In genomic region chr5:71545554-71545953, GRCm38 (mm10) we compare ENCODE assay signal across 11 mouse cellular contexts. TPM values are rescaled to one million over a fixed set of nuclear protein-coding genes. Genes with fewer than 3 reads are reported as not detected.
DNase-seq lines count a peak whose midpoint lies in the region; ATAC-seq and TF ChIP-seq lines count a peak whose summit lies in the region.
"Had no signal": no experiment of that assay in that cellular context is flagged by ENCODE, and none has a peak within 500 bp of the region (broad histone marks: within the 10 kb centered on the region; RNA-seq: fewer than 3 reads in every experiment).

No protein-coding gene starts in this region.

- H3K27ac ChIP-seq in kidney, adult 2 months (ENCODE audit: insufficient read depth, low read depth, low read length), result no peak overlapping the region
- no peak overlapping the region for H3K27ac ChIP-seq in kidney, embryonic 16.5 days (ENCODE audit: low read length)
- H3K27ac ChIP-seq: hindbrain, embryonic 10.5 days; liver, embryonic 13.5 days had no signal

- 0 out of 2 replicates have a peak, but pooled peaks cover 2% of the 10 kb centered on the region for H3K9me3 ChIP-seq in kidney, embryonic 16.5 days (ENCODE audit: low read length)
- H3K9me3 ChIP-seq: hindbrain, embryonic 10.5 days; liver, embryonic 13.5 days had no signal

- TF ChIP-seq POLR2A in kidney, adult 2 months (IDR thresholded peaks at IDR 0.05; ENCODE audit: low read depth, low read length), result no peak

- TF ChIP-seq CTCF in kidney, adult 2 months (conservative IDR thresholded peaks at IDR 0.05; ENCODE audit: insufficient read depth, insufficient read length, low read depth, low read length), result no peak

- no peak overlapping the region for H3K9ac ChIP-seq in kidney, embryonic 16.5 days (replicated peaks; ENCODE audit: low read length)
- H3K9ac ChIP-seq: liver, embryonic 13.5 days had no signal

- no peaks in the 10 kb centered on the region for H3K36me3 ChIP-seq in kidney, adult 2 months (ENCODE audit: control insufficient read depth, insufficient read depth, low read length)
- no peaks in the 10 kb centered on the region for H3K36me3 ChIP-seq in kidney, embryonic 16.5 days (ENCODE audit: insufficient read depth, low read length)
- H3K36me3 ChIP-seq: hindbrain, embryonic 10.5 days; liver, embryonic 13.5 days had no signal

- no peak overlapping the region for H3K4me2 ChIP-seq in kidney, embryonic 16.5 days (replicated peaks; ENCODE audit: low read depth, low read length)
- H3K4me2 ChIP-seq: liver, embryonic 13.5 days had no signal

- DNase-seq in CD4-positive, CD25-positive, alpha-beta regulatory T cell, adult 2 months (ENCODE audit: low read depth, low spot score), result peak; percentile 1
- peak; percentile 30 for DNase-seq in kidney, adult 2 months
- peak; percentile 2 for DNase-seq in 3134 (ENCODE audit: extremely low read depth, insufficient read length, low spot score)
- DNase-seq in cerebellum, adult 9-11 months, result peak; percentile 2
- no peak for DNase-seq in urinary bladder, postnatal 25 days (ENCODE audit: low spot score)
- DNase-seq: B cell, adult 2 months; liver, embryonic 13.5 days had no signal

- no peaks in the 10 kb centered on the region for H3K27me3 ChIP-seq in kidney, adult 2 months (replicated peaks; ENCODE audit: control insufficient read depth, insufficient read depth, low read length)
- H3K27me3 ChIP-seq in kidney, embryonic 16.5 days (ENCODE audit: insufficient read depth, low read length), result no peaks in the 10 kb centered on the region
- H3K27me3 ChIP-seq: liver, embryonic 13.5 days had no signal

- H3K4me1 ChIP-seq in kidney, adult 2 months (ENCODE audit: control insufficient read depth, insufficient read depth, low read length), result no peaks in the 10 kb centered on the region
- no peaks in the 10 kb centered on the region for H3K4me1 ChIP-seq in kidney, embryonic 16.5 days (ENCODE audit: insufficient read depth, low read length)
- H3K4me1 ChIP-seq: hindbrain, embryonic 10.5 days; liver, embryonic 13.5 days had no signal

- ATAC-seq in CD4-positive, CD25-positive, alpha-beta regulatory T cell, adult 4 months, result no peak
- ATAC-seq in kidney, embryonic 16.5 days (ENCODE audit: low FRiP score, low TSS enrichment), result no peak
- ATAC-seq in activated CD4-positive, CD25-positive, alpha-beta regulatory T cell, adult 4 months, result no peak

- H3K4me3 ChIP-seq in kidney, adult 2 months (ENCODE audit: insufficient read depth, low read depth, low read length), result no peak overlapping the region
- no peak overlapping the region for H3K4me3 ChIP-seq in kidney, embryonic 16.5 days (ENCODE audit: low read length)
- H3K4me3 ChIP-seq: hindbrain, embryonic 10.5 days; liver, embryonic 13.5 days had no signal

RNA-seq across cellular contexts. Expression of gene Cox7b2, which starts 2.5 kb away (rescaled TPM):
- not detected for polyA plus RNA-seq in CD4-positive, CD25-positive, alpha-beta regulatory T cell, adult 4 months (2017; shearing (Covaris generic))
- not detected in 2 replicates for polyA plus RNA-seq in kidney, adult 2 months (2012; rRNA removed)
- polyA plus RNA-seq in kidney, embryonic 16.5 days (2015; fragmentation: Nextera tagmentation; extraction: Ambion mirVana), result not detected in 2 replicates
- not detected for polyA plus RNA-seq in activated CD4-positive, CD25-positive, alpha-beta regulatory T cell, adult 4 months (2017; shearing (Covaris generic))
- polyA plus RNA-seq: hindbrain, embryonic 10.5 days; liver, embryonic 13.5 days had no signal
